Mouse (Mus musculus): ENCODE data around the gene Med19. TPM values are rescaled to one million over a fixed set of nuclear protein-coding genes. Genes with fewer than 3 reads are reported as not detected.

Gene Med19
- polyA plus RNA-seq, 1 experiment from 2014 or later = 73.2 TPM

- WGBS = 93% methylated on average over 2 of the region's 2 CpGs
These were observed 33.7 kb downstream of the Med19 start for GRCm38 (mm10) chr2:84711898-84712297.

GRCm38 (mm10) chr2:84714422-84714810 lies 36.2 kb downstream of the Med19 start:
- 2% methylated on average over 24 of the region's 26 CpGs for WGBS
- Histone ChIP-seq H3K27ac (ENCODE audit: low read depth, low read length) (peak overlapping the region; percentile 96), H3K4me3 (ENCODE audit: low read depth, low read length) (peak overlapping the region; percentile 95), H3K36me3 (ENCODE audit: control insufficient read depth, insufficient read depth, low read length) (peaks cover 5% of the 10 kb centered on the region; the same call in 1 of the 2 replicates), H3K9me3 (ENCODE audit: control insufficient read depth, low read length) (no peaks in the 10 kb centered on the region), H3K4me2 (peak overlapping the region; percentile 78), H3K27me3 (ENCODE audit: control insufficient read depth, insufficient read depth, low read length) (no peaks in the 10 kb centered on the region), H3K9ac (ENCODE audit: low read length) (peak overlapping the region; percentile 95), H3K4me1 (ENCODE audit: control insufficient read depth, insufficient read depth, low read length) (peaks cover 10% of the 10 kb centered on the region)
- DNase-seq (ENCODE audit: low spot score, missing footprints) (no peak), ATAC-seq (ENCODE audit: low FRiP score) (peak; percentile 32)

More at GRCm38 (mm10) chr2:84711898-84712297, 33.7 kb downstream of the Med19 start:
- ATAC-seq (ENCODE audit: low FRiP score) = no peak
- Histone ChIP-seq H3K4me1 (ENCODE audit: control insufficient read depth, insufficient read depth, low read length) (peaks cover 10% of the 10 kb centered on the region), H3K4me3 (ENCODE audit: low read depth, low read length) (no peak overlapping the region), H3K27me3 (ENCODE audit: control insufficient read depth, insufficient read depth, low read length) (no peaks in the 10 kb centered on the region), H3K9ac (ENCODE audit: low read length) (no peak overlapping the region), H3K36me3 (ENCODE audit: control insufficient read depth, insufficient read depth, low read length) (peaks cover 5% of the 10 kb centered on the region; the same call in 1 of the 2 replicates), H3K27ac (ENCODE audit: low read depth, low read length) (no peak overlapping the region), H3K9me3 (ENCODE audit: control insufficient read depth, low read length) (no peaks in the 10 kb centered on the region), H3K4me2 (no peak overlapping the region)
- no peak for DNase-seq (ENCODE audit: low spot score, missing footprints)

- under 1% methylated on average over 98 of the region's 107 CpGs for WGBS
- DNase-seq (ENCODE audit: low spot score, missing footprints) (peak; percentile 100), ATAC-seq (ENCODE audit: low FRiP score) (peak; percentile 97)
- peak within 1 kb of the TSS; percentile 96 for H3K27ac ChIP-seq (ENCODE audit: low read depth, low read length)
- no peaks in the 10 kb centered on the region for H3K9me3 ChIP-seq (ENCODE audit: control insufficient read depth, low read length)
- no peaks in the 10 kb centered on the region for H3K27me3 ChIP-seq (ENCODE audit: control insufficient read depth, insufficient read depth, low read length)
- H3K4me2 ChIP-seq = peak within 1 kb of the TSS; percentile 78
- H3K4me3 ChIP-seq (ENCODE audit: low read depth, low read length) = peak within 1 kb of the TSS; percentile 95
- peaks cover 10% of the 10 kb centered on the region for H3K4me1 ChIP-seq (ENCODE audit: control insufficient read depth, insufficient read depth, low read length)
- H3K9ac ChIP-seq (ENCODE audit: low read length) = peak within 1 kb of the TSS; percentile 95
- 0 out of 2 replicates have a peak, but pooled peaks cover 2% of the 10 kb centered on the region for H3K36me3 ChIP-seq (ENCODE audit: control insufficient read depth, insufficient read depth, low read length)
These were observed 36.8 kb downstream of the Med19 start, which contains the start of gene Zdhhc5 for GRCm38 (mm10) chr2:84714811-84715561. Zdhhc5 (minus strand) TSS chr2:84715180.

- peak overlapping the region; percentile 95 for H3K9ac ChIP-seq (ENCODE audit: low read length)
- DNase-seq (ENCODE audit: low spot score, missing footprints) (peak; percentile 96), ATAC-seq (ENCODE audit: low FRiP score) (peak; percentile 93)
- no peaks in the 10 kb centered on the region for H3K27me3 ChIP-seq (ENCODE audit: control insufficient read depth, insufficient read depth, low read length)
- no peaks in the 10 kb centered on the region for H3K36me3 ChIP-seq (ENCODE audit: control insufficient read depth, insufficient read depth, low read length)
- peaks cover 10% of the 10 kb centered on the region for H3K4me1 ChIP-seq (ENCODE audit: control insufficient read depth, insufficient read depth, low read length)
- peak overlapping the region; percentile 51 for H3K4me2 ChIP-seq
- H3K4me3 ChIP-seq (ENCODE audit: low read depth, low read length) = peak overlapping the region; percentile 95
- H3K27ac ChIP-seq (ENCODE audit: low read depth, low read length) = peak overlapping the region; percentile 96
- WGBS = under 1% methylated on average over 33 of the region's 33 CpGs
- no peaks in the 10 kb centered on the region for H3K9me3 ChIP-seq (ENCODE audit: control insufficient read depth, low read length)
These were observed 37.6 kb downstream of the Med19 start for GRCm38 (mm10) chr2:84715562-84716361.

- 38% methylated on average over 9 of the region's 9 CpGs for WGBS
- Histone ChIP-seq H3K4me2 (peak overlapping the region; percentile 51), H3K4me3 (ENCODE audit: low read depth, low read length) (peak overlapping the region; percentile 95), H3K4me1 (ENCODE audit: control insufficient read depth, insufficient read depth, low read length) (peaks cover 10% of the 10 kb centered on the region), H3K27me3 (ENCODE audit: control insufficient read depth, insufficient read depth, low read length) (no peaks in the 10 kb centered on the region), H3K36me3 (ENCODE audit: control insufficient read depth, insufficient read depth, low read length) (no peaks in the 10 kb centered on the region), H3K9me3 (ENCODE audit: control insufficient read depth, low read length) (no peaks in the 10 kb centered on the region), H3K27ac (ENCODE audit: low read depth, low read length) (peak overlapping the region; percentile 96; the same call in 1 of the 2 replicates), H3K9ac (ENCODE audit: low read length) (peak overlapping the region; percentile 95)
- DNase-seq (ENCODE audit: low spot score, missing footprints) (no peak), ATAC-seq (ENCODE audit: low FRiP score) (no peak)
These were observed 38.5 kb downstream of the Med19 start for GRCm38 (mm10) chr2:84716423-84717355.

- H3K27me3 ChIP-seq (ENCODE audit: control insufficient read depth, insufficient read depth, low read length) = no peaks in the 10 kb centered on the region
- H3K4me1 ChIP-seq (ENCODE audit: control insufficient read depth, insufficient read depth, low read length) = peaks cover 10% of the 10 kb centered on the region
- no peaks in the 10 kb centered on the region for H3K9me3 ChIP-seq (ENCODE audit: control insufficient read depth, low read length)
- H3K27ac ChIP-seq (ENCODE audit: low read depth, low read length) = no peak overlapping the region
- no peaks in the 10 kb centered on the region for H3K36me3 ChIP-seq (ENCODE audit: control insufficient read depth, insufficient read depth, low read length)
- no peak for ATAC-seq (ENCODE audit: low FRiP score)
- H3K4me2 ChIP-seq = no peak overlapping the region
- no peak overlapping the region for H3K4me3 ChIP-seq (ENCODE audit: low read depth, low read length)
- no peak overlapping the region for H3K9ac ChIP-seq (ENCODE audit: low read length)
- peak; percentile 17 for DNase-seq (ENCODE audit: low spot score, missing footprints)
- WGBS = 86% methylated on average over 4 of the region's 4 CpGs
These were observed 39.2 kb downstream of the Med19 start for GRCm38 (mm10) chr2:84717357-84717756.

- H3K36me3 ChIP-seq (ENCODE audit: control insufficient read depth, insufficient read depth, low read length) = peaks cover 8% of the 10 kb centered on the region; the same call in 1 of the 2 replicates
- H3K9me3 ChIP-seq (ENCODE audit: control insufficient read depth, low read length) = no peaks in the 10 kb centered on the region
- no peak for DNase-seq (ENCODE audit: low spot score, missing footprints)
- no peak overlapping the region for H3K4me2 ChIP-seq
- H3K4me1 ChIP-seq (ENCODE audit: control insufficient read depth, insufficient read depth, low read length) = peaks cover 7% of the 10 kb centered on the region
- WGBS = 96% methylated on average over 2 of the region's 2 CpGs
- H3K27me3 ChIP-seq (ENCODE audit: control insufficient read depth, insufficient read depth, low read length) = no peaks in the 10 kb centered on the region
- no peak overlapping the region for H3K27ac ChIP-seq (ENCODE audit: low read depth, low read length)
- H3K4me3 ChIP-seq (ENCODE audit: low read depth, low read length) = no peak overlapping the region
- ATAC-seq (ENCODE audit: low FRiP score) = no peak
- no peak overlapping the region for H3K9ac ChIP-seq (ENCODE audit: low read length)
These were observed 42.5 kb downstream of the Med19 start for GRCm38 (mm10) chr2:84720718-84721117.

GRCm38 (mm10) chr2:84721182-84721581 lies 43.0 kb downstream of the Med19 start:
- ATAC-seq (ENCODE audit: low FRiP score) = no peak

More at GRCm38 (mm10) chr2:84721182-84721581, 43.0 kb downstream of the Med19 start:
- H3K27me3 ChIP-seq (ENCODE audit: control insufficient read depth, insufficient read depth, low read length) = no peaks in the 10 kb centered on the region
- peak; percentile 62 for DNase-seq (ENCODE audit: low spot score, missing footprints)
- H3K4me1 ChIP-seq (ENCODE audit: control insufficient read depth, insufficient read depth, low read length) = peaks cover 11% of the 10 kb centered on the region
- no peak overlapping the region for H3K4me2 ChIP-seq
- H3K9me3 ChIP-seq (ENCODE audit: control insufficient read depth, low read length) = no peaks in the 10 kb centered on the region
- WGBS = 87% methylated on average over 3 of the region's 3 CpGs
- no peak overlapping the region for H3K27ac ChIP-seq (ENCODE audit: low read depth, low read length)
- peaks cover 8% of the 10 kb centered on the region; the same call in 1 of the 2 replicates for H3K36me3 ChIP-seq (ENCODE audit: control insufficient read depth, insufficient read depth, low read length)
- 0 out of 2 replicates have a peak overlapping the region, but pooled peaks have one; percentile 10 for H3K9ac ChIP-seq (ENCODE audit: low read length)
- no peak overlapping the region for H3K4me3 ChIP-seq (ENCODE audit: low read depth, low read length)

Data from midbrain, embryonic 11.5 days (tissue).